Mouse (Mus musculus) liver (tissue): ENCODE measurements around the gene Zfp329.
"Not testable (repeated sequence)": the region's sequence is repeated elsewhere in the genome, so short reads cannot be mapped to it uniquely, and the experiment has no call there.

Source experiments
- DNase-seq: peaks from one replicate; pipeline ENCODE4 v3.0.0-alpha.2; 2020; ENCODE audit warnings: mixed read lengths

The Zfp329 gene

GRCm38 (mm10) chr7:12818521-12819295 lies at the start of gene Zfp329:
Zfp329 (minus strand) TSS chr7:12818858.
- peak; percentile 93 for DNase-seq

DNA sequence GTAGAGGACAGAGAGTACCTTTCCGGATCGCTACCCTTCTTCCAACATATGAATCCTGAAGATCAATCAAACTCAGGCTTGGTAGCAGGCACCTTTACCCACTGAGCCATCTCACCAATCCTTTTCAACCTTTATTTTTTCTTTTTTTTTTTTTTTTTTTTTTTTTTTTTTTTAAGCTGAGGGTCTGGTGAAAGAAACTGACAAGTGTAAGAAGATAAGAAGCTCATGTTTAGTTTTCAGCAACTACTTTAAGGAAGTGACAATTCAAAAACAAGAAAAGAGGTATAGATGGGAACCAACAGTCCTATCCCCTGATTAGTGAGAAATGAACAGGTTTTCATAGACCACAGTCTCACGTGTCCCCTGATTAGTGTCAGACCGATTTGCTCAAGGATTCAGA lies 17.1 kb upstream of the Zfp329 start:
- DNase-seq: no peak

DNA sequence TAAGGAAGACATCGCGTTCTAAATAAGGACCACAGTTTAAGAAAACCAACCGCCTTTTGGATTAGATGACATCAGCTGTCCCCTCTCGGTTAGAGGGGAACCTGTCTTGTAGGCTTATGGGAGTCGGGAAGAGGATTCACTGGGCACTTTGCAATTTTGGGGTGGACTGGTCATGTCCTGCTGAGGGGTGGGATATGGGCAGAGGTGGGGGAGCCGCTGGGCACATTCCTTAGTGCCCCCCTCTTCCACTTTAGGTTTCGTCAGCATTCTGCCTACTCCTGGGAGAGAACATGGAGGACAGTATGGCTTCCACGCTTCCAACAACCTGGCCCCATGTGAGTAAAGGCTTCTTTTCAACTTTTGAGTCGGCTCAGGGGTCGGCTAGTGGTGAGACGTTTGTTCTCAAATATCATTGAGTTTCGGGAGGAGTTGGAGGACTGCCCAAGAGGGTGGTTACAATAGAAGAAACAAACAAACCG lies 16.6 kb upstream of the Zfp329 start:
- peak; percentile 4 for DNase-seq

- peak; percentile 90 for DNase-seq
Observed at GRCm38 (mm10) chr7:12834162-12835120, 15.8 kb upstream of the Zfp329 start, which contains the start of gene Zfp110. Zfp110 (plus strand) TSS chr7:12834761.

- no peak for DNase-seq
Observed at GRCm38 (mm10) chr7:12815566-12815965, 3.1 kb downstream of the Zfp329 start.

- no peak for DNase-seq
Observed at GRCm38 (mm10) chr7:12803727-12804071, 15.0 kb downstream of the Zfp329 start.

DNA sequence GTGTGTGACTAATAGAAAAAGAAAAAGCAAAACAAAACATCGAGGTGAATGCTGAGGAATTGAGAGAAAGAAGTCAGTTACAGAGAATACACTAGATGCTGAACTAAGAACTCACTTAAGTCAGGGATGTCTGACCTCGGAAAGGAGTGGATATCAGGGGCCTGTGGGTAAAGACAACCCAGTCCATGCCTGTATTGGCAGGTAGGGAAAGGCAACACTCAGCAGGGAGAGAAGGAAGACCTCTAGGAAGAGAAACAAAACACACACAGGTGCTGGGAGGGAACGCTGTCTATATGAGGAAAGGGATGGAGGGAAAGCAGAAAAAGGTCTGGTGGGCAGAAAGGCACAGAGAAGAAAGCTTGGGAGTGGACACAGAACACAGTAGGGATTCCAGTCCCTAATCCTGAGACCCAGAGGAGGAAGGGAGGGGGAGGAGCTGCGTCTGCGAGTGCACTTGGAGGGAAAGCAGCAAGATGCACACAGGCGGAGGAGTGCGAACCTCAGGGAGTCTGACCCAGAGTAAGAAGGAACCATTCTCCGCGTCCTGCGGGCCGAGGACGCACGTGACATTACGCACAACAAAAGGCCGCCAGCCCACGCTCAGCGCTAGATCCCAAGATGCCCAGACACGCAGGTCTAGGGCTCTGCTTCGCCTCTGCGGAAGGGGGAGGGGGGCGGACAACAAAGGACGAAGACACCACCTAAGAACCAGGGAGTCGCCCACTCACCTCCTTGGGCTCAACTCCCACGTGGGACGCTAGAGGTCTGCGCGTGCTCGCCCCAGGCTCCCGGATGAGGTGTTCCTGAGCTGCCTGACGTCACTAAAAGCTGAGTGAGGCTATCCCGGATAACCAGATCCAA lies 15.6 kb downstream of the Zfp329 start, which contains the start of gene Zscan18:
Gene Zscan18, minus strand, starts transcription at position 770 of the 861 bp plus-strand sequence.
- peak; percentile 65 for DNase-seq

DNA sequence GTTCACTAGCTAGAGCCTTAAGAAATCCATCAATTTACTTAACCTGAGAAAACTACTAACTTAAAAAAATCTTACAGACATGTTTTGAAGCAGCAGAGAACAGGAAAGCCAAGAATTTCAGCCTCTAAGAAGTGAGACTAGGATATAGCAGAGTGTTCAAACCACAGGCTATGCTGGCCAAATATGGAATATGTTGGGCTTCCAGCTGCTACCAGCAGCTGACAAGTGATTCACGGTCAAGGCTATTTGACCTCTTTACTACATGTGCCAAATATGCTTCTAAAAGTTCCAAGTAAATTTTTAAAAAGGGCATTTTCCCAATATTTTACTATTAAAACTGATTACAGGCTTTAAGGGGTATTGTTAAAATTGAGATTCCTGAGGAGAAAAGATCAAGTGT lies 19.1 kb downstream of the Zfp329 start:
- DNase-seq: no peak

- DNase-seq: no peak
Observed at GRCm38 (mm10) chr7:12797971-12798370, 20.7 kb downstream of the Zfp329 start.

- not testable (repeated sequence) for DNase-seq
Observed at GRCm38 (mm10) chr7:12792624-12793023, 26.0 kb downstream of the Zfp329 start.

- no peak for DNase-seq
Observed at GRCm38 (mm10) chr7:12788025-12788424, 30.6 kb downstream of the Zfp329 start.

DNA sequence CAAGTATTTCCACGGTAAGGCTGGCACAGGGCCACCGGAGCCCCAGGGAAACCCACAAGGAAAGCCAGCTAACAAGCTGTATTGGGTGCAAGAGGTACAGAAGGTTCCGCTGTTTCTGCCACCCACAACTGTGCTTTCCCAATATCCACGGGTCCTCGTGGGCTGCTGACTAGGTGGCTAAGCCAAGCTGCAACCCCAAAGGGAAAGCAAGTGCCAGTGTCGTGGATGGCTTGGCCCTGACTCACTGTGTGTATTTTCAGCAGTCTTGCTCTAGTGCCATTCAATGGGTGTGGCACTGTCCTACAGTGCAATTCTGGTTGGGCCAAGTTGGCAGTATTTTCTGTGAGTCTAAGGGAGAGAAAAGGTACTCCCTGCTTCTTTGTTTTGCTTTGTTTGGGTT lies 31.3 kb downstream of the Zfp329 start:
- DNase-seq: no peak

DNA sequence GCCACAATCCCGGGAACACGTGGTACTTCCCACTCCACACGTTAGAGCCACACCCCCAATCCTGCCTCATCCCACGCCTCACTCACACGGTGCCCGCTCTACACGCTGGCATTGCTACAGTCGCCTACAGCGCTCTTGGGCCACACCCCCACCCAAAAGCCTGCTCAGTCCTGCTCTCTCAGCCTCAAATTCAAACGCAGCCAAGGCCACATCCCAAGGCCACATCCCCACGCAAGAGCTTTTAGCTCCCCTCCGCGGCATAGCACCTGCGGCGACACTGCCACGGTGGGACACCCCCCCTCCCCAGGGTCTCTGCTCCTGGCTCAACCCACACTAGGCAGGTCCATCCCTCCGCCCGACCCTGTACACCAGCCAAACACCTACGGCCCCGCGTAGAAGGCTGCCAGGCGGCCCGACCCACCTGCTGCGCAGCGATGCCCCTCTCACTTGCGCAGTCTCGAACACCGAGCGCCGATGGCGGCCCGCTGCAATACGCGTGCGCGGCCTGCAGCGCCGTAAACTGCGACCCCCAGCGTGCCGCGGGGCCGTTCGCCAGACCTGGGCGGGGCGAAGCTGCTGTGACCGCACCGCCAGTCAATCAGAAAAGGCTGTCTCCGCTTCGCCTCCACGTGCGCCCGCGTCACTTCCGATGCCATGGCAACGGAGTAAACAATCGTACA lies 38.4 kb downstream of the Zfp329 start:
- DNase-seq: peak; percentile 73

GRCm38 (mm10) chr7:12779782-12780150 lies 38.9 kb downstream of the Zfp329 start:
- DNase-seq: no peak

GRCm38 (mm10) chr7:12779141-12779540 lies 39.5 kb downstream of the Zfp329 start:
- DNase-seq: no peak

GRCm38 (mm10) chr7:12774606-12775005 lies 44.1 kb downstream of the Zfp329 start:
- no peak for DNase-seq

DNA sequence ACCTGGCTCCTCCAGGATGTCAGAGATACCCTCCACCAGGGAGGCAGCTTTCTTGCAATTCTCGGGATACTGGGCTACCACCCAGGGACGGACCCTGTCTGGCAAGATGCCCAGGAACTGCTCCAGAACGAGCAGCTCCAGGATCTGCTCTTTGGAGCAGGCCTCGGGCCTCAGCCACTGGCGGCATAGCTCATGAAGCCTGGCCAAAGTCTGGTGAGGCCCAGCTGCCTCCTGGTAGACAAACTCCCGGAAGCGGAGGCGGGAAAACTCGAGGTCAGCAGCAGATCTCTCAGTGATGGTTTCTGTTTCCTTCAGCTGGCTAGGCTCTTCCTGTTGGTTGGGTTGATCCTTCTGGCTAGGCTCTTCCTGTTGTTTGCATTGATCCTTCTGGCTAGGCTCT lies 44.5 kb downstream of the Zfp329 start:
- no peak for DNase-seq
